Mouse (Mus musculus) kidney, embryonic 16.5 days (tissue): ENCODE results near the gene Pnliprp1. TPM values are rescaled to one million over a fixed set of nuclear protein-coding genes. Genes with fewer than 3 reads are reported as not detected.

ENCODE experiments used
- ATAC-seq: fragments of 200-750 bp; cut with Nextera tagmentation; 2 replicates; pipeline ENCODE4 v1.8.0; 2017; ENCODE audit warnings: moderate TSS enrichment; ENCODE audit not compliant: low FRiP score, low TSS enrichment
- H3K27ac ChIP-seq: fragments of 300-500 bp; sonication (generic); 2 replicates; pipeline ENCODE4 v1.5.1; 2014; ENCODE audit warnings: low read length
- H3K27me3 ChIP-seq: fragments of 300-500 bp; sonication (generic); 2 replicates; pipeline ENCODE4 v1.6.1; 2014; ENCODE audit warnings: low read length, control low read depth, mixed read lengths; ENCODE audit not compliant: insufficient read depth
- H3K36me3 ChIP-seq: fragments of 300-500 bp; sonication (generic); 2 replicates; pipeline ENCODE4 v1.6.1; 2014; ENCODE audit warnings: low read length, control low read depth, mixed read lengths; ENCODE audit not compliant: insufficient read depth
- H3K4me1 ChIP-seq: fragments of 300-500 bp; sonication (generic); 2 replicates; pipeline ENCODE4 v1.6.1; 2014; ENCODE audit warnings: low read length, control low read depth, mixed read lengths; ENCODE audit not compliant: insufficient read depth
- H3K4me2 ChIP-seq: fragments of 300-500 bp; sonication (generic); replicated peaks from 2 replicates; pipeline ENCODE4 v1.6.1; 2014; ENCODE audit warnings: low read depth, low read length
- H3K4me3 ChIP-seq: fragments of 300-500 bp; sonication (generic); 2 replicates; pipeline ENCODE4 v1.5.1; 2014; ENCODE audit warnings: mild to moderate bottlenecking, low read length
- H3K9ac ChIP-seq: fragments of 300-500 bp; sonication (generic); replicated peaks from 2 replicates; pipeline ENCODE4 v1.6.1; 2014; ENCODE audit warnings: low read length
- H3K9me3 ChIP-seq: fragments of 300-500 bp; sonication (generic); 2 replicates; pipeline ENCODE4 v1.6.1; 2016; ENCODE audit warnings: low read length, control low read depth
- WGBS: fragments of 180-500 bp; shearing (Covaris S2); extraction: QIAGEN DNeasy Blood & Tissue Kit; methylation state at CpG from one replicate; pipeline ENCODE4 v1.1.7; 2014; 5-methylcytosine and 5-hydroxymethylcytosine counted together
- polyA plus RNA-seq: library from polyadenylated mRNA; unstranded; fragments of >200 nt; fragmentation: Nextera tagmentation; extraction: Ambion mirVana; gene quantifications from 2 replicates; pipeline ENCODE4 v1.2.1, GENCODE M21; 2015

The Pnliprp1 gene
- 0.18 and 1.2 TPM in 2 replicates for polyA plus RNA-seq

DNA sequence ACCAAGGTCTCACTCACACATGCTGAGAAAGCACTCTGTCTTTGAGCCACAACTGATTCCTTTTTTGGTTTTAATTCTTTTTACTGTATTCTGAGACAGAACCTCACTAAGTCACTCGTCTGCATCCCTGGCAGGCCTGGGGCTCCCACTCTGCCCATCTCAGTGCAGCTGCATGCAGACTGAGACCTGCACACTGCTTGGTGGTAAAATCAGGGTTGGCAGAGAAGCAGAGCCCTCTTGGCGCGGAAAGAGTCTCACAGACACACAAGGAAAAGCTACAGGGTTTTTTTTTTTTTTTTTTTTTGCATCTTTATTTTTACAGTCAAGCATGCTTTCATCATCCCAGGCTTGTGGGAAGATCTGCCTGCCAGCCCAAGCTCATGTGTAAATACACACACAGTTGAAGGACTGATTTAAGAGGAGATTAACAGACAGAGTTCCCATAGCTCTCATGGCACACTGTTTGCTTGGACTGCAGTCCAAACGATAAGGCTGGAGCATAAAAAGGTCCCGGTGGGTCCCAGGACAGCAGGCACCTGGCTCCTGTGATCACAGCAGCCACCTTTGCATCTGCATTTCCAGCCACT is at the start of gene Pnliprp1:
TSS of gene Pnliprp1 (plus strand) at position 443 of the 587 bp plus-strand sequence.
- no peaks in the 10 kb centered on the region for H3K9me3 ChIP-seq
- no peaks in the 10 kb centered on the region for H3K4me1 ChIP-seq
- H3K36me3 ChIP-seq: no peaks in the 10 kb centered on the region
- H3K4me3 ChIP-seq: no peak within 1 kb of the TSS
- H3K27ac ChIP-seq: no peak within 1 kb of the TSS
- no peak for ATAC-seq
- H3K4me2 ChIP-seq: no peak within 1 kb of the TSS
- WGBS: 45% methylated on average over 5 of the region's 5 CpGs
- no peaks in the 10 kb centered on the region for H3K27me3 ChIP-seq
- H3K9ac ChIP-seq: no peak within 1 kb of the TSS

DNA sequence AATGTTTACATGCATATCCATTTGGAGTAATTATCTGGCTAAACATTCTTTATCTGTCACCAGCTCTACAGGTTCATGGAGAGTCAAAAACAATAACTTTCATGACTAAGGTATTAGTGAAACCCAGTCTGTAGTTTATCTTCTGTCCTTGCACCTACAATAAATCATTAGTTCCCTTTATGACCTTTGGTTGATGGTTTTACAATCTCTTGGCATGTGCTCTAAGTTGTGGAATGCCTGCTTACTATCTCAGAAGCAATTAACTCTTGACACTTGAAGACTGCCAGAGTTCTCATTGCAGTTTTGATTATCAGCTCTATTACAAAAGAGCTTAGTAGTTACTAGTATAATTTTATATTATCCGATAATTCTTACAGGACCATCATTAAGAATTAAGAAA is 39.8 kb upstream of the Pnliprp1 start:
- Histone ChIP-seq H3K27me3 (no peaks in the 10 kb centered on the region), H3K4me1 (no peaks in the 10 kb centered on the region), H3K4me3 (no peak overlapping the region), H3K9ac (no peak overlapping the region), H3K36me3 (no peaks in the 10 kb centered on the region), H3K27ac (no peak overlapping the region), H3K9me3 (no peaks in the 10 kb centered on the region), H3K4me2 (no peak overlapping the region)
- no peak for ATAC-seq
- 28% methylated on average over 1 of the region's 1 CpGs for WGBS

DNA sequence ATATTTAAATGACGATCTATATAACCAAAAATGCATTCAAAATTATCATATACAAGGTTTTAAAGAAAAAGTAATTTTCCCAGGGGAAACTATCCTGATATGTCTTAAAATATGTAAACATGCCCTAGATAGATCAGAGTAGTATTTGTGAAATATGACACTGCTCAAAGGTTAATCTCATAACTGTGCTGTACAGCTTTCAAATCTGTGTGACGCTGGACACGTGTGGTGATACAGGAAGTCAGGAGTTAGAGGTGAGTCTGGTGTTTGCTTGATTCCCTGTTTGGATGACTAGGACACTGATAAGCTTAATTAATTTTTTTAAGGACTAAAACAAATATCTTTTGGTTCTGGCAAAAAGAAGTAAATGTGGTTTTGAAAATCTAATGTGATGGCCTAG is 33.4 kb upstream of the Pnliprp1 start:
- H3K9ac ChIP-seq: no peak overlapping the region
- WGBS: 70% methylated on average over 3 of the region's 3 CpGs
- no peaks in the 10 kb centered on the region for H3K27me3 ChIP-seq
- H3K27ac ChIP-seq: no peak overlapping the region
- H3K4me2 ChIP-seq: no peak overlapping the region
- no peaks in the 10 kb centered on the region for H3K9me3 ChIP-seq
- no peaks in the 10 kb centered on the region for H3K4me1 ChIP-seq
- ATAC-seq: no peak
- no peak overlapping the region for H3K4me3 ChIP-seq
- no peaks in the 10 kb centered on the region for H3K36me3 ChIP-seq

DNA sequence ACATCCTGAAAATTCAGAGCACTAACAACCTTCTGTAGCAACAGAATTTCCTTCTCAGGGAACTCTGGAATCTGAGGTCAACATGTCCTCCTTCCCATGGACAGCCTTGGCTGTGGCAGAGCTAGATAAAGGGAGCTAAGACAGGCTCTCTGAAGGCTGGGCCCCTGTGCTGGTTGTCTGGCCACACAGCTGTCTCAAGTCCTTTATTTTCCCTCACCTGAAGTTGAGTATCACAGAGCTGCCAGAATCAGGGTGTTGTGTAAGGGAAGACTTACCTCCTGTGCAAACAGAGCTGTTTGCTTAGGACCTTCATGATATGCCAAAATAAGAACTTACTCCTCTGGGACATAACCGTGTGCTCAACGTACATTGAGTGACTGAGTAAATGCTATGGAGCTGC is 32.5 kb upstream of the Pnliprp1 start:
- Histone ChIP-seq H3K9ac (no peak overlapping the region), H3K36me3 (no peaks in the 10 kb centered on the region), H3K4me2 (no peak overlapping the region), H3K27me3 (no peaks in the 10 kb centered on the region), H3K27ac (no peak overlapping the region), H3K4me3 (no peak overlapping the region), H3K4me1 (no peaks in the 10 kb centered on the region), H3K9me3 (no peaks in the 10 kb centered on the region)
- WGBS: 80% methylated on average over 2 of the region's 2 CpGs
- ATAC-seq: no peak

DNA sequence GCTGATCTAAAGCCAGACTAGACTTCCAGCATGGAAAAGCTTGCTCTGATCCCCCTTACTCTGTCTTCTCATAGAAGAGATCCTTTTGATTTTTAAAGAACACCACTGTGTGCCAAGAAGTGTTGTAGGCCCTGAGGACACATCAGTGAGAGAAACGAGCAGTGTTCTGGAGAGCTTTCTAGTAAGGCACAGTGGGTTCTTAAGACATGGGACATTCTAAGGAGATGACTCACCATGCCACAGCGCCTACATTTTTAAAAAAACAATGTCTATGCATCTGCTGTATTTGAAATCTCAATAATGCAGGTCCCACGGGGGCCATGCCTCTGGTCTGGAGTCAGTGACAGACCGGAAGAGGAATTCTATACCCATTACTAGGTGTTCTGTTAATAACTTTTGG is 24.1 kb upstream of the Pnliprp1 start:
- Histone ChIP-seq H3K27me3 (no peaks in the 10 kb centered on the region), H3K36me3 (no peaks in the 10 kb centered on the region), H3K4me2 (no peak overlapping the region), H3K4me1 (no peaks in the 10 kb centered on the region), H3K9ac (no peak overlapping the region), H3K27ac (no peak overlapping the region), H3K9me3 (no peaks in the 10 kb centered on the region), H3K4me3 (no peak overlapping the region)
- WGBS: 83% methylated on average over 4 of the region's 4 CpGs
- no peak for ATAC-seq

DNA sequence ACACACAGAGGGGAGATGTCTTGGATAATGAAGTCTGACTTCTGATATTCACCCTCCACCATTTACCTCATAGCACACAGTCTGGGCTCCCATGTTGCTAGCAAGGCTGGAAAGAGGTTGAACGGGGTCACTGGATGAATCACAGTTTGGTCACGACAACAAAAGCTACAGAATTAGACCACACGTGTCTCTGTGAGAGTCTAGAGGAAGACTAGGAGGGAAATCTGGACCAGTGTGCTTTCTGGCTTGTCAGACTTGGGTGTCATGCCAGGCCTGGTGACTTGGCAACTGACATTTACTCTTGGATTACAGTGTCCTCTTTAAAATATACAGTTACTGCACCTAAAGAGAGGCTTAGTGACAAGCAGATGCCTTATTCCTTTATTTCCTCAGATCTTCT is 20.1 kb upstream of the Pnliprp1 start:
- 68% methylated on average over 3 of the region's 3 CpGs for WGBS
- H3K4me1 ChIP-seq: no peaks in the 10 kb centered on the region
- no peak overlapping the region for H3K9ac ChIP-seq
- H3K4me3 ChIP-seq: no peak overlapping the region
- H3K27me3 ChIP-seq: no peaks in the 10 kb centered on the region
- ATAC-seq: no peak
- no peak overlapping the region for H3K27ac ChIP-seq
- H3K9me3 ChIP-seq: no peaks in the 10 kb centered on the region
- H3K36me3 ChIP-seq: no peaks in the 10 kb centered on the region
- no peak overlapping the region for H3K4me2 ChIP-seq

DNA sequence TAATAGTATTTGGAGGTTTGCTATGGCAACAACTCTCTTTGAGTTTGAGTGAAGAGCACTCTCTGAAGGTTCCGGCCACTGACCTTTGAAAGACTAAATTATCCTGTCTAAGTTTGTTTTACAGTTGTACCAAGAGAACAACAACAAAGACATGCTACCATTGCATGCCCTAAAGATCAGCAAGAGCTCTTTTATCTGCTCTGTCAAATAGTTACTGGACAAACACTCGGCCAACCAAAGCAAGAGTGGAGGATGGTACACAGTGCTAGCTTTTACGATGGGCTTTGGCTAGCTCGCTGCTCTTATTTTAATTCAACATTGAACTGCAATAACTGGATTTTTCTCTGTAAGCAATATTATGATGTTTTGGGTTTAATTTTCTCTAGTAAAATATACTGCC is 10.8 kb upstream of the Pnliprp1 start:
- Histone ChIP-seq H3K27ac (no peak overlapping the region), H3K27me3 (no peaks in the 10 kb centered on the region), H3K36me3 (no peaks in the 10 kb centered on the region), H3K9me3 (no peaks in the 10 kb centered on the region), H3K9ac (no peak overlapping the region), H3K4me1 (no peaks in the 10 kb centered on the region), H3K4me3 (no peak overlapping the region), H3K4me2 (no peak overlapping the region)
- WGBS: 56% methylated on average over 4 of the region's 4 CpGs
- ATAC-seq: no peak

DNA sequence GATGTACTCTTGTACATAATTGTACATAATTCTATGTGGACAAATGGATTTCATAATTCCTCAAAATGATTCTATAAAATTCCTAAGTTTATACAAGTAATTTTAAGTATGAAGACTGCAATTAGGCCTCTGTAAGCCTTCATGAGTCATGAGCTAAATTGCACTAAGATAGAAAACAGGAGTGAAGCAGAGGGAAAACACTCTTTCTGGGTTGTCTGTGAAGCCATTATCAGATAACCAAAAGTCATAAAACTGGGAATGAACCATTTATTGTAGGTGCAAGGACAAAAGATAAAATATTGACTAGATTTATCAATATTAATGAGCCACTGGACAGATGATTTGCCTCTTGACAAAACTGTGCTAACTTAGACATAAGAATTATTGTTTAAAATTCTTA is 8.2 kb upstream of the Pnliprp1 start:
- no peak for ATAC-seq
- Histone ChIP-seq H3K36me3 (no peaks in the 10 kb centered on the region), H3K4me2 (no peak overlapping the region), H3K27ac (no peak overlapping the region), H3K9ac (no peak overlapping the region), H3K4me3 (no peak overlapping the region), H3K9me3 (no peaks in the 10 kb centered on the region), H3K4me1 (no peaks in the 10 kb centered on the region), H3K27me3 (no peaks in the 10 kb centered on the region)

DNA sequence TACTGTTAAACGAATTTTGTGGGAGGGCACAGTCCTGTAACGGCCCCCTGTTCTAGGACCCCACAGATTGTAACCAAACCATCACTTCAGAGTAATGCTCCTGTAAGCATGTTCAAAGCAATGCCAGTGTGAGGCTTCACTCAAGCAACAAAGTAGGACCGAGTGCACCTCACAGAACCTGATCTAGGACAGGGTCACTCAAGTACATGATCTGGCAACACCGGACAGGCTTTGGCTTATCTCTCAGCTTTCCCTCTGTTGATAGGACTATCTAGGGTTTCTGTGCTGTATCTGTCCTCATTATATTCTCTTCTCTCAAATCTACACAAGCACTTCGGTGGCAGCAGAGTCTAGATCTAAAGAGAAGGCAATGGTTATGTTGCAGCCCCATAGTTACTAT is 2.1 kb upstream of the Pnliprp1 start:
- H3K9ac ChIP-seq: no peak overlapping the region
- H3K27ac ChIP-seq: no peak overlapping the region
- H3K4me2 ChIP-seq: no peak overlapping the region
- no peaks in the 10 kb centered on the region for H3K4me1 ChIP-seq
- WGBS: 81% methylated on average over 5 of the region's 5 CpGs
- H3K4me3 ChIP-seq: no peak overlapping the region
- no peaks in the 10 kb centered on the region for H3K36me3 ChIP-seq
- ATAC-seq: no peak
- no peaks in the 10 kb centered on the region for H3K9me3 ChIP-seq
- no peaks in the 10 kb centered on the region for H3K27me3 ChIP-seq

DNA sequence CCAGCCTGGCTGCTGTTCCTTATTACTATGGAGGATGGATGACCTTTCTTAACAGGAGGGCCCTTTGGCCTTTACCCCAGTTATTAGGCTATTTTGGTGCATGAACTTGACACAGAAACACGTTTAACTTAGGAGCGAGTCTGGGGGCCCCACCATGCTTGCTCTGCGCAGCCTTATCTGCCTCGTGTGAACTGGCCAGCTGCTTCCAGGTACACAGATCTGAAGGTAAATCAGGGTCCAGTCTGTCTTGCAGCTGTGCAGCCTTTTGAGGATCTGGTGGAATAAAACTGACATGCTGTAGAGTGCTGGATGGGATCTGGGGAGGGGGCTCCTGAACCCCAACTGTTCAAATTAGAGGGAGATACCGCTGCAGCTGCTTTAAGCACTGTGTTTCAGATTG is 931 bp upstream of the Pnliprp1 start:
- WGBS: 68% methylated on average over 5 of the region's 5 CpGs
- no peaks in the 10 kb centered on the region for H3K27me3 ChIP-seq
- no peak overlapping the region for H3K4me3 ChIP-seq
- no peak for ATAC-seq
- no peaks in the 10 kb centered on the region for H3K9me3 ChIP-seq
- H3K27ac ChIP-seq: no peak overlapping the region
- no peaks in the 10 kb centered on the region for H3K36me3 ChIP-seq
- no peak overlapping the region for H3K4me2 ChIP-seq
- H3K4me1 ChIP-seq: no peaks in the 10 kb centered on the region
- no peak overlapping the region for H3K9ac ChIP-seq
